8 mouse cellular contexts compared by ENCODE assay signal in genomic region chr11:32141034-32141433, GRCm38 (mm10). TPM values are rescaled to one million over a fixed set of nuclear protein-coding genes. Genes with fewer than 3 reads are reported as not detected.
DNase-seq lines count a peak whose midpoint lies in the region.

No protein-coding gene starts in this region.

- DNase-seq in layer of hippocampus, adult 11-12 months (ENCODE audit: low spot score) = peak; percentile 68
- DNase-seq in layer of hippocampus, adult 9-11 months = no peak
- peak; percentile 45 to 85 for DNase-seq in adrenal gland, adult (ENCODE audit: inconsistent age in 2 of 2, low spot score in 1 of 2)
- peak; percentile 89 for DNase-seq in embryo, embryonic 10 days (ENCODE audit: low spot score)
- DNase-seq in heart, adult 8-10 months (ENCODE audit: low spot score) = peak; percentile 36
- peak; percentile 81 for DNase-seq in left cerebral cortex, postnatal 4 days
- peak; percentile 88 for DNase-seq in naive thymus-derived CD4-positive, alpha-beta T cell, adult 2 months (ENCODE audit: low read depth)
- peak; percentile 40 for DNase-seq in testis, postnatal 14 days (ENCODE audit: low spot score)

- intact Hi-C loops in left cerebral cortex, postnatal 4 days (cut with DNase I) = no loop called here

RNA-seq across cellular contexts. Expression of gene Il9r, which starts 59.0 kb away (rescaled TPM):
- total RNA-seq in heart, adult 8-10 months (2022) = under 1 TPM in 3 of 4 experiments, not detected in 1; 0.05 to 0.40 (median 0.09) TPM
- not detected for total RNA-seq in left cerebral cortex, postnatal 4 days (2021)
